Mouse (Mus musculus) lung, postnatal 0 days (tissue): ENCODE measurements at regions not wholly inside any gene's neighbourhood (a gene's known extent, or its start where the extent isn't known, plus 50 kb on each side); places are given as distances from the start of the nearest gene placed in this dataset.
"Not testable (repeated sequence)": the region's sequence is repeated elsewhere in the genome, so short reads cannot be mapped to it uniquely, and the experiment has no call there.

Experiments used
- ATAC-seq: fragments of 200-750 bp; cut with Nextera tagmentation; 2 replicates; pipeline ENCODE4 v1.8.0; 2017; ENCODE audit warnings: moderate library complexity
- DNase-seq: peaks from one replicate; pipeline ENCODE4 v3.0.0-alpha.2; 2016; ENCODE audit warnings: low spot score
- H3K27ac ChIP-seq: fragments of 300-500 bp; sonication (generic); 2 replicates; pipeline ENCODE4 v1.5.1; 2014; ENCODE audit warnings: antibody characterized with exemption, mild to moderate bottlenecking, low read length, mixed read lengths
- H3K27me3 ChIP-seq: fragments of 300-500 bp; sonication (generic); replicated peaks from 2 replicates; pipeline ENCODE4 v1.6.1; 2014; ENCODE audit warnings: low read length, mixed read lengths; ENCODE audit not compliant: insufficient read depth
- H3K36me3 ChIP-seq: fragments of 300-500 bp; sonication (generic); 2 replicates; pipeline ENCODE4 v1.6.1; 2014; ENCODE audit warnings: low read length, mixed read lengths; ENCODE audit not compliant: insufficient read depth
- H3K4me1 ChIP-seq: fragments of 300-500 bp; sonication (generic); 2 replicates; pipeline ENCODE4 v1.6.1; 2014; ENCODE audit warnings: antibody characterized with exemption, low read depth, low read length, mixed read lengths; ENCODE audit not compliant: insufficient read depth
- H3K4me2 ChIP-seq: fragments of 300-500 bp; sonication (generic); replicated peaks from 2 replicates; pipeline ENCODE4 v1.6.1; 2014; ENCODE audit warnings: low read depth, mild to moderate bottlenecking, low read length, moderate library complexity, mixed read lengths
- H3K4me3 ChIP-seq: fragments of 300-500 bp; sonication (generic); 2 replicates; pipeline ENCODE4 v1.5.1; 2014; ENCODE audit warnings: low read depth, low read length
- H3K9ac ChIP-seq: fragments of 300-500 bp; sonication (generic); replicated peaks from 2 replicates; pipeline ENCODE4 v1.6.1; 2014; ENCODE audit warnings: low read depth, mild to moderate bottlenecking
- H3K9me3 ChIP-seq: fragments of 300-500 bp; sonication (generic); 2 replicates; pipeline ENCODE4 v1.6.1; 2016; ENCODE audit warnings: low read length, mixed read lengths
- CTCF ChIP-seq: IDR thresholded peaks from 2 replicates; pipeline ENCODE4 v1.5.1; 2016; ENCODE audit warnings: antibody characterized with exemption, mild to moderate bottlenecking
- EP300 ChIP-seq: IDR thresholded peaks from 2 replicates; pipeline ENCODE4 v1.6.1; 2016; ENCODE audit warnings: antibody characterized with exemption, mild to moderate bottlenecking, control low read depth
- WGBS: fragments of 180-500 bp; shearing (Covaris S2); extraction: QIAGEN DNeasy Blood & Tissue Kit; methylation state at CpG from one replicate; pipeline ENCODE4 v1.1.7; 2014; 5-methylcytosine and 5-hydroxymethylcytosine counted together

DNA sequence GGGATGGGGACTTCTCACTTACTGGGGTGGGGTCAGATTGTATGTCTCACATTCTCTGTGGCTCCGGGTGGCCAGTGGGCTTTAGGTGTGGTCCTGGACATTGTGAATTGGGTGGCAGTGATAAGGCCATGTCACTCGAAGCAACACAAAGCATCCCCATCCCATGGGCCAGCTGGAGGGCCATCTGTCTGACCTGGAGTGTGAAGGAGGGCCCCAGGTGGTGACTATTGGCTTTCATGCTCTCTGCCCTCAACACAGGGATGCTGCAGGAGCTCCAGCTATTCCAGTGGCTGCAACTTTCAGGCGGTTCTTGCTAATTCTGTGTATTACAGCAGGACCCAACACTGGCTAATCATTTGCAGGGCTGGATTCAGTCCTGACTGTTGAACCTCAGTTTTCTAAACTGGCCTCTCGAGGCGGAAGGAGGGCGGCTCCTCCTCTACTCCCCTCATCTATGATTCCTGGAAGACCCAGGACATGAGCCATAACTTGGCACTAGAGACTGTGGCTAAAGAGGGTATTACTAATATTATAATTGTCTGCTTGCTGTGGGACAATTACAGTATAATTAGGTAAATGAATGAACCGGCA is 64.1 kb downstream of the 9530068E07Rik start:
- H3K4me2 ChIP-seq: no peak overlapping the region
- ATAC-seq (no peak), DNase-seq (no peak)
- H3K36me3 ChIP-seq: no peaks in the 10 kb centered on the region
- 66% methylated on average over 7 of the region's 7 CpGs for WGBS
- no peak overlapping the region for H3K27ac ChIP-seq
- H3K27me3 ChIP-seq: no peaks in the 10 kb centered on the region
- no peak overlapping the region for H3K4me3 ChIP-seq
- H3K4me1 ChIP-seq: no peaks in the 10 kb centered on the region
- TF ChIP-seq EP300 (no peak), CTCF (no peak)
- H3K9ac ChIP-seq: no peak overlapping the region
- H3K9me3 ChIP-seq: no peaks in the 10 kb centered on the region

DNA sequence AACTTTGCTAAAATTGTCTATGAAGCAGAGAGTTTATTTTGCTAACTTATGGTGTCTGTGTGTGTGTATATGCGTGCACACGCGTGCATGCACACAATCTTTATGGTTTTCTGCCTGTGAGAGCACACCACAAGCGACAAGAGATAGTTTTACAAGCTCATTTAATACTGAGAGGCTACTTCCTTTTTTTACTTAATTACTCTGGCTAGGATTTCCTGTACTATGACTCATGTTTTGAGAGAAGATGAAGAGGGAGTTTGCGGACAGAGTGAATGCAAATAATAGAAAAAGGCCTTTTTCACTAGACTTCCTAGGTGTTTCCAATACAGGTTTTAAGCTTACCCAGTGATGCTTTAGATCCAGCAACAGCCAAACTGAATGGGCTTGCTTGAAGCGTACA is 74.9 kb downstream of the 9530068E07Rik start:
- H3K27me3 ChIP-seq, H3K4me2 ChIP-seq, H3K9me3 ChIP-seq, H3K4me1 ChIP-seq, H3K4me3 ChIP-seq, H3K27ac ChIP-seq, ATAC-seq, DNase-seq, H3K36me3 ChIP-seq, H3K9ac ChIP-seq: not testable (repeated sequence)
- WGBS: 64% methylated on average over 6 of the region's 6 CpGs

DNA sequence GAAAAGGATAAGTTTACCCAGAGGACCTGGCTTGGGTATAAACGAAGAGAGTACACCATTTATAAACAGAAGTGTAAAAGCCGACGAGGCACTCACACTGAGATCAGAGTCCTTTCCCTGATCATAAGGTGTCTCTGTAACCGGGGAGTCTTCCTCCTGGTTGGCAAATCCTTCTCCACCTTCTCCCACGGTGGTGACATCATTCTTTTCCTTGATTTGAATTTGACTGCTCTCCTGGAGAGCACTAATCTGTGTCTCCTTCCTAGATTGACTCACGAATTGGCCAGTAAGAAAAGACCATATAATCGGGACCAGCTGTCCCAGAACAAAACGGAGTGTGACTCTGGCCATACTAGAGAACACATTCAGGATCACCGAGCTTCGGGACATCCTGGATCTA is 83.9 kb downstream of the 9530068E07Rik start:
- not testable (repeated sequence) for H3K4me1 ChIP-seq, H3K27me3 ChIP-seq, H3K4me2 ChIP-seq, ATAC-seq, H3K4me3 ChIP-seq, H3K9me3 ChIP-seq, DNase-seq, H3K9ac ChIP-seq, H3K36me3 ChIP-seq, H3K27ac ChIP-seq
- 56% methylated on average over 10 of the region's 10 CpGs for WGBS

DNA sequence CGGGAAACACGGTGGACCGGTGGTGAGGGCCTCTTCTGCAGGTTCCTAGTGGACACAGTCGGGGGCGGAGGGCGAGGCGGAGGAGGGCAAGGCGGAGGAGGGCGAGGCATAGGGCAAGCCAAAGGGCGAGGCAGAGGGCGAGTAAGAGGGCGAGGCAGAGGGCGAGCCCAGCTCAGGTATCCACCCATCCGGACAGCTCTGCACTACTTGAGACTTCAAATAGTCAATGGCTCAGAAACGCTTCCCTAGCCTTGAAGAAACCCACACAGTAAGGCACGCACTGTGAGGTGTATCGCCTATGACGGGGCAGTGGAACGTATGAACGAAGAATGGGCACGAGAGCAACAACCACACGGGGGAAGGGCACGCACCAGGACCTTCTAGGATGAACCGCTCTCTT is 84.5 kb downstream of the 9530068E07Rik start:
- H3K27ac ChIP-seq, H3K27me3 ChIP-seq, H3K4me3 ChIP-seq, H3K9ac ChIP-seq, DNase-seq, H3K4me2 ChIP-seq, H3K4me1 ChIP-seq, H3K36me3 ChIP-seq, H3K9me3 ChIP-seq, ATAC-seq: not testable (repeated sequence)
- WGBS: 86% methylated on average over 24 of the region's 24 CpGs

DNA sequence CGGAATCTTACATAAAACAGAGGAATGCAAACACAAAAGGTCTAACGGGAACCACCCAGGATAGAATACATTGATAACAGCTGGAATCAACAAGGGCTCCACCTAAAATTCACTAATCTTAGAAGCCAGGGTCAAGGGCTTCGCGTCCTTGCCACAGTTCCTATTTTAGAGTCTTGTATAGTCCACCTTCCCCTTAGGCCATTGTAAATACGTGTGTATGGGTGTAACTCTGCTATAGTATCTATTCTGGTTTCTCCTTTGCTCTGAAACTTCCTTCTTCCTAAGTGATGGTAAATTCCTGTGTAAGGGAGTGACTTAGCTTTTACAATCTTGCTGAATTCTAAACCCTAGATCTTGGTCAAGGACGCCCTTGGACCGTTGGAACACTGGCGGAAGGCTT is 87.3 kb downstream of the 9530068E07Rik start:
- not testable (repeated sequence) for H3K27me3 ChIP-seq, H3K9me3 ChIP-seq, ATAC-seq, DNase-seq, H3K4me3 ChIP-seq, H3K36me3 ChIP-seq, H3K27ac ChIP-seq, H3K4me1 ChIP-seq, H3K9ac ChIP-seq, H3K4me2 ChIP-seq
- WGBS: 81% methylated on average over 3 of the region's 8 CpGs

DNA sequence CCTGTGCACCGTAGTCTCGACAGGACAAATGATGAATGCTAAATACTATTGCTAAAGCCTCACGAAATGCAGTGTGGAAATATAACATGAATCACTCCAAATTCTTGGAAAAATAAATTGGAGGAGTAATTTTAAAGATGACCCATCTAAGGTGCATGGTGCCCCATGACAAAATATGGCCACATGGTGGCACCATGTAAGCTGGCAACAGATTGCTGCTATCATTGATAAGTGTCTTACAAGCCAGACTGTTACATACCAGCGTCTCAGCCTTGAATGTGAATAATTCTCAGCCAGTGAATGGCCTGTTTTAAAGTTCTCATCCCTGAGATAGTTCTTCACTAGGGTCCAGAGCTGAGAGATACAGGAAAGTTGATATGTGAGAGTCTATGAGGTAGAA is 92.3 kb downstream of the 9530068E07Rik start:
- ATAC-seq: not testable (repeated sequence)

DNA sequence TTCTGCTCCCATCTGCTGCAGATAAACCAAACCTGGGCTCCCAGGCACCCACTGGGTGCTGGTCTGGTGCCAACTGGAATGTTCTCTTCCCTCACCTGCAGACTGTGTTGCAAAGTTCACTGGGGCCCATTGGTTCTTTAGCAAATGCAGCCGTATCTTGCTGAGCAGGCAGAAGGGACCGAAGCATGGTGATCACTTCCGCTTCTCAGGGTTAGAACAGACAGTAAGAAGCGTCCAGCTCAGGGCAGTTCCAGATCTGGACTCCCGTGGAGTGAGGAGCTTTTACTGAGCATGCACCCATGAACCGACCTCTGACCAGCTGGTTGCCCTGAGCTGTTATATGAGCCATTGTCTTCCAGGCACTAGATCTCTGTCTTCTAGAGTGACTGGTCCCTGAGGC is 97.1 kb downstream of the 9530068E07Rik start:
- Histone ChIP-seq H3K9ac (no peak overlapping the region), H3K4me1 (no peaks in the 10 kb centered on the region), H3K4me2 (no peak overlapping the region), H3K4me3 (no peak overlapping the region), H3K27ac (no peak overlapping the region), H3K9me3 (no peaks in the 10 kb centered on the region), H3K27me3 (no peaks in the 10 kb centered on the region), H3K36me3 (no peaks in the 10 kb centered on the region)
- no peak for ATAC-seq
- no peak for TF ChIP-seq CTCF
- no peak for DNase-seq
- WGBS: 75% methylated on average over 6 of the region's 6 CpGs

More for the DNA sequence above, 92.3 kb downstream of the 9530068E07Rik start:
- not testable (repeated sequence) for H3K9me3 ChIP-seq, H3K4me3 ChIP-seq, H3K4me2 ChIP-seq, H3K4me1 ChIP-seq, H3K27ac ChIP-seq, H3K36me3 ChIP-seq, H3K27me3 ChIP-seq, DNase-seq, H3K9ac ChIP-seq
- WGBS: 58% methylated on average over 4 of the region's 4 CpGs
- peak; percentile 26 for TF ChIP-seq CTCF
